Mouse (Mus musculus) small intestine, adult 2 months (tissue): ENCODE results near the gene Gm11562.
"Not testable (repeated sequence)": the region's sequence is repeated elsewhere in the genome, so short reads cannot be mapped to it uniquely, and the experiment has no call there.

ENCODE experiments used
- CTCF ChIP-seq: fragments of 200-500 bp; IDR thresholded peaks from 2 replicates; pipeline ENCODE4 v1.5.1; 2012; ENCODE audit warnings: low read depth, mild to moderate bottlenecking, control low read depth, inconsistent platforms, low read length, moderate library complexity, mixed read lengths; ENCODE audit not compliant: insufficient replicate concordance, insufficient read length; ENCODE audit errors: extremely low read depth
- POLR2A ChIP-seq: fragments of 200-500 bp; IDR thresholded peaks from 2 replicates; pipeline ENCODE4 v1.6.1; 2012; ENCODE audit warnings: low read depth, mild to moderate bottlenecking, control low read depth, inconsistent platforms, low read length, moderate library complexity

GRCm38 (mm10) chr11:99603208-99603607 is 17.0 kb downstream of the Gm11562 start, which contains the start of gene Gm11938:
- TF ChIP-seq CTCF, POLR2A: not testable (repeated sequence)
